Mouse (Mus musculus) liver, embryonic 15.5 days (tissue): ENCODE results near the gene Zfp691. TPM values are rescaled to one million over a fixed set of nuclear protein-coding genes. Genes with fewer than 3 reads are reported as not detected.

Source experiments
- ATAC-seq: fragments of 200-750 bp; cut with Nextera tagmentation; 2 replicates; pipeline ENCODE4 v1.8.0; 2017; ENCODE audit warnings: moderate number of reproducible peaks, mild to moderate bottlenecking, moderate library complexity; ENCODE audit not compliant: insufficient read depth
- H3K27ac ChIP-seq: fragments of 300-500 bp; sonication (generic); replicated peaks from 2 replicates; pipeline ENCODE4 v1.5.1; 2015; ENCODE audit warnings: mild to moderate bottlenecking, inconsistent platforms
- H3K27me3 ChIP-seq: fragments of 300-500 bp; sonication (generic); 2 replicates; pipeline ENCODE4 v1.6.1; 2015; ENCODE audit warnings: mild to moderate bottlenecking, inconsistent platforms
- H3K36me3 ChIP-seq: fragments of 300-500 bp; sonication (generic); replicated peaks from 2 replicates; pipeline ENCODE4 v1.6.1; 2015; ENCODE audit warnings: moderate library complexity, mild to moderate bottlenecking, inconsistent platforms
- H3K4me1 ChIP-seq: fragments of 300-500 bp; sonication (generic); replicated peaks from 2 replicates; pipeline ENCODE4 v1.6.1; 2015; ENCODE audit warnings: inconsistent platforms
- H3K4me2 ChIP-seq: fragments of 300-500 bp; sonication (generic); 2 replicates; pipeline ENCODE4 v1.6.1; 2015; ENCODE audit warnings: moderate library complexity, mild to moderate bottlenecking, inconsistent platforms
- H3K4me3 ChIP-seq: fragments of 300-500 bp; sonication (generic); replicated peaks from 2 replicates; pipeline ENCODE4 v1.5.1; 2015; ENCODE audit warnings: mild to moderate bottlenecking, inconsistent platforms
- H3K9ac ChIP-seq: fragments of 300-500 bp; sonication (generic); 2 replicates; pipeline ENCODE4 v1.6.1; 2015; ENCODE audit warnings: moderate library complexity, mild to moderate bottlenecking, inconsistent platforms
- H3K9me3 ChIP-seq: fragments of 300-500 bp; sonication (generic); replicated peaks from 2 replicates; pipeline ENCODE4 v1.6.1; 2016; ENCODE audit warnings: inconsistent platforms
- WGBS: fragments of 180-500 bp; shearing (Covaris S2); methylation state at CpG from one replicate; pipeline ENCODE4 v1.1.7; 2015; ENCODE audit warnings: mixed read lengths; ENCODE audit not compliant: insufficient replicate concordance; 5-methylcytosine and 5-hydroxymethylcytosine counted together
- polyA plus RNA-seq: library from polyadenylated mRNA; unstranded; fragments of >200 nt; fragmentation: Nextera tagmentation; extraction: Ambion mirVana; gene quantifications from 2 replicates; pipeline ENCODE4 v1.2.1, GENCODE M21; 2015

The Zfp691 gene
- polyA plus RNA-seq, 1 experiment from 2014 or later, result 2.2 TPM

DNA sequence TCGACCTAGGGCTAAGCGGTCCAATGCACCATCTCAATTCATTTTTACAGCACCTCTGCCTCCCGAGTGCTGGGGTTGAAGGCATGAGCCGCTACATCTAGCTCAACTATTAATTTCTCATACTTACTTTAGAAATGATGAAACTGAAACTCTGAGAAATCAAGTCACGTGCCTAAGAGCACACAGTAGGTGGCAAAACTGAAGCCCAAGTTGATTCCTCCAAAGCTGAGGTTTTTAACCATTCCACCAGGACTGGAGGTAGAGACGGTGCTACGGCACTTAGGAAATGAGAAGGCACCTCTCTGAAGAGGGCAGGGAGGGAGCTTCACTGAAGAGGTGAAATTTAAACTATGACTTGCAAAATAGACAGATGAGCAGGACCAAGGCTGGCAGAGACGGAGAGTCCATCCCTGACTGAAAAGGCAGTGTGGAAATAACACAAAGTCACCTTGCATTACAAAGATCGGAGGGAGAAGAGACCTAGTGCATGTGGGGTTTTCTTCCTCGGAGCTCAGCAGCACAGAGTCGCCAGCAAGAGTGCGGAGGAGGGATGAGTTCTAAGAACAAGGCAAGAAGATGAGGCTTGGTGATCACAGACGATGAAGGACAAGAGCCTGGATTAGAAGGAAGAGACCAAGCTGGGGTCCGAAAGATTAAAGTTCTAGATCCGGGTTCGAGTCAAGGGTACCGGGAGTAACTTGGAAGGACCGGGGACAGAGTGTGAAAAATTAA lies 910 bp downstream of the Zfp691 start:
- H3K9me3 ChIP-seq, result no peaks in the 10 kb centered on the region
- H3K9ac ChIP-seq, result peak overlapping the region; percentile 94
- peaks cover 29% of the 10 kb centered on the region for H3K4me1 ChIP-seq
- H3K36me3 ChIP-seq, result peaks cover 43% of the 10 kb centered on the region
- ATAC-seq, result no peak
- H3K27ac ChIP-seq, result peak overlapping the region; percentile 83
- no peaks in the 10 kb centered on the region for H3K27me3 ChIP-seq
- H3K4me3 ChIP-seq, result peak overlapping the region; percentile 84
- H3K4me2 ChIP-seq, result peak overlapping the region; percentile 92
- WGBS, result 24% methylated on average over 18 of the region's 18 CpGs

- Histone ChIP-seq H3K4me2 (no peak overlapping the region), H3K4me1 (peaks cover 9% of the 10 kb centered on the region), H3K4me3 (no peak overlapping the region), H3K9ac (no peak overlapping the region), H3K9me3 (no peaks in the 10 kb centered on the region), H3K27ac (no peak overlapping the region), H3K27me3 (no peaks in the 10 kb centered on the region), H3K36me3 (peaks cover 17% of the 10 kb centered on the region)
- 2% methylated on average over 4 of the region's 4 CpGs for WGBS
- no peak for ATAC-seq
Measured at GRCm38 (mm10) chr4:119167663-119168062, 6.3 kb downstream of the Zfp691 start.

DNA sequence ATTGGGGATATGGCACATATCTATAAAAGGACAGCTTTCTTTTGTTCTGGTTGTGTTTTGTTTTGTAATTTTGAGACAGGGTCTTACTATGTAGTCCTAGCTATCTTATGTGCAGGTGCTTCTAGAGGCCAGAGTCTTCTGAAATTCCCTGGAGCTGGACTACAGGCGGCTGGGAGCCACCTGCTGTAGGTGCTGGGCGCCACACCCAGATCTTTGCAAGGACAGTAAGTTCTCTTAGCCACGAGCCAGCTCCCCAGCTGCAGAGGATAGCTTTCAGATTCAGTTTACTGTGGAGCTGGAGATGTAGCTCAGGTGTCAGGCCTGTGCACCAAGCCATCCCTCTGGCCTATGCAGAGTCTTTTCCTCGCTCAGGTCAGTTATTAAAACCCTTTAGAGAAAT lies 6.9 kb downstream of the Zfp691 start:
- H3K4me1 ChIP-seq, result peaks cover 6% of the 10 kb centered on the region; the same call in 1 of the 2 replicates
- 64% methylated on average over 4 of the region's 4 CpGs for WGBS
- H3K4me2 ChIP-seq, result no peak overlapping the region
- peaks cover 17% of the 10 kb centered on the region for H3K36me3 ChIP-seq
- H3K27me3 ChIP-seq, result no peaks in the 10 kb centered on the region
- H3K9me3 ChIP-seq, result no peaks in the 10 kb centered on the region
- no peak overlapping the region for H3K27ac ChIP-seq
- no peak overlapping the region for H3K9ac ChIP-seq
- no peak overlapping the region for H3K4me3 ChIP-seq
- no peak for ATAC-seq

DNA sequence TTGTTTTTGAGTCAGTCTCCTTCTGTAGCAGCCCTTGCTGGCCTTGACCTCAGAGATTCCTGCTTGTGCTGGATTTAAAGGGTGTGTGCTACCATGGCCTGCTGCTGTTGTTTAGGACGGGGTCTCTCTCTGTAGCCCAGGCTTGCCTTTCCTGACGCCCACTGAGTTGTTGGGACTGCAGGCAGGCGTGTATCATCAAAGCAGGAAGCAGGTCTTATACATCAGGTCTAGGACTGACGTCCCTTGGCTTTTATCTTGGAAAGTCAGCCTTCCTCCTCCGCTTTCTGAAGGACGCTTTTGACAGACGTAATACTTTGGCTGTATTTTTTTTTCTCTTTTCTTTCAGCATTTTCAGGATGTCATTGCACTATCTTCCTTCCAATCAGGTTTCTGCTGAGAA lies 8.1 kb downstream of the Zfp691 start:
- WGBS, result 24% methylated on average over 7 of the region's 7 CpGs
- peaks cover 6% of the 10 kb centered on the region; the same call in 1 of the 2 replicates for H3K4me1 ChIP-seq
- H3K4me3 ChIP-seq, result no peak overlapping the region
- H3K27ac ChIP-seq, result no peak overlapping the region
- ATAC-seq, result peak; percentile 25; the same call in 1 of the 2 replicates
- no peak overlapping the region for H3K4me2 ChIP-seq
- peaks cover 17% of the 10 kb centered on the region for H3K36me3 ChIP-seq
- H3K27me3 ChIP-seq, result no peaks in the 10 kb centered on the region
- H3K9me3 ChIP-seq, result no peaks in the 10 kb centered on the region
- no peak overlapping the region for H3K9ac ChIP-seq

DNA sequence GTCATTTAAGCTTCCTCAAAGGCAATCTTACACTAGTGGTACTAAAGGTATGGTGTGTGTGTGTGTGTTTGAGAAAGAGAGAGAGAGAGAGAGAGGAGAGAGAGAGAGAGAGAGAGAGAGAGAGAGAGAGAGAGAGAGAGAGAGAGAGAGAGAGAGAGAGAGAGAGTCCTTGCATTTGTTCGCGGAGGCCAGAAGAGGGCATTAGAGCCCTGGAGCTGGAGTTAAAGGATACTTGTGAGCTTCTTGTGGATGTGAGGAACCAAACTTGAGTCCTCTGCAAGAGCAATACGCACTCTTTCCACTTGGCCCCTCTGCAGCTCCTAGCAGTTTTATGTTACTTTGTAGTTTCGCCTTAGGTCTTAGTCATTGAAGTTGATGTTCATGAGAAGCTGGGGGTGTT lies 11.0 kb downstream of the Zfp691 start:
- H3K4me1 ChIP-seq, result peaks cover 6% of the 10 kb centered on the region; the same call in 1 of the 2 replicates
- no peak for ATAC-seq
- no peaks in the 10 kb centered on the region for H3K36me3 ChIP-seq
- no peak overlapping the region for H3K4me3 ChIP-seq
- no peaks in the 10 kb centered on the region for H3K9me3 ChIP-seq
- H3K4me2 ChIP-seq, result no peak overlapping the region
- no peak overlapping the region for H3K9ac ChIP-seq
- H3K27me3 ChIP-seq, result no peaks in the 10 kb centered on the region
- no peak overlapping the region for H3K27ac ChIP-seq
- 75% methylated on average over 4 of the region's 4 CpGs for WGBS

GRCm38 (mm10) chr4:119161358-119161757 lies 12.6 kb downstream of the Zfp691 start:
- ATAC-seq, result no peak
- no peaks in the 10 kb centered on the region for H3K4me1 ChIP-seq
- no peak overlapping the region for H3K4me3 ChIP-seq
- H3K9ac ChIP-seq, result no peak overlapping the region
- WGBS, result 66% methylated on average over 3 of the region's 3 CpGs
- no peaks in the 10 kb centered on the region for H3K36me3 ChIP-seq
- no peak overlapping the region for H3K4me2 ChIP-seq
- H3K9me3 ChIP-seq, result no peaks in the 10 kb centered on the region
- no peak overlapping the region for H3K27ac ChIP-seq
- H3K27me3 ChIP-seq, result no peaks in the 10 kb centered on the region

GRCm38 (mm10) chr4:119157891-119158290 lies 16.1 kb downstream of the Zfp691 start:
- Histone ChIP-seq H3K9me3 (no peaks in the 10 kb centered on the region), H3K9ac (no peak overlapping the region), H3K4me3 (no peak overlapping the region), H3K4me2 (no peak overlapping the region), H3K27ac (no peak overlapping the region), H3K27me3 (peaks cover 7% of the 10 kb centered on the region; the same call in 1 of the 2 replicates), H3K36me3 (no peaks in the 10 kb centered on the region), H3K4me1 (no peaks in the 10 kb centered on the region)
- WGBS, result 70% methylated on average over 5 of the region's 5 CpGs
- no peak for ATAC-seq

- Histone ChIP-seq H3K4me3 (no peak overlapping the region), H3K9ac (no peak overlapping the region), H3K4me2 (no peak overlapping the region), H3K27ac (no peak overlapping the region), H3K36me3 (no peaks in the 10 kb centered on the region), H3K27me3 (peaks cover 7% of the 10 kb centered on the region; the same call in 1 of the 2 replicates), H3K9me3 (no peaks in the 10 kb centered on the region), H3K4me1 (no peaks in the 10 kb centered on the region)
- 17% methylated on average over 2 of the region's 2 CpGs for WGBS
- ATAC-seq, result no peak
Measured at GRCm38 (mm10) chr4:119157186-119157585, 16.8 kb downstream of the Zfp691 start.

- no peak overlapping the region for H3K27ac ChIP-seq
- H3K4me2 ChIP-seq, result no peak overlapping the region
- 56% methylated on average over 11 of the region's 11 CpGs for WGBS
- no peaks in the 10 kb centered on the region for H3K36me3 ChIP-seq
- no peaks in the 10 kb centered on the region for H3K4me1 ChIP-seq
- H3K27me3 ChIP-seq, result peaks cover 18% of the 10 kb centered on the region
- H3K9me3 ChIP-seq, result no peaks in the 10 kb centered on the region
- no peak overlapping the region for H3K9ac ChIP-seq
- no peak for ATAC-seq
- no peak overlapping the region for H3K4me3 ChIP-seq
Measured at GRCm38 (mm10) chr4:119148741-119149140, 25.3 kb downstream of the Zfp691 start.

GRCm38 (mm10) chr4:119147347-119147746 lies 26.6 kb downstream of the Zfp691 start:
- Histone ChIP-seq H3K27ac (no peak overlapping the region), H3K9me3 (no peaks in the 10 kb centered on the region), H3K9ac (no peak overlapping the region), H3K4me3 (no peak overlapping the region), H3K4me1 (peaks cover 3% of the 10 kb centered on the region; the same call in 1 of the 2 replicates), H3K36me3 (no peaks in the 10 kb centered on the region), H3K27me3 (peaks cover 29% of the 10 kb centered on the region), H3K4me2 (no peak overlapping the region)
- ATAC-seq, result no peak
- WGBS, result 71% methylated on average over 5 of the region's 5 CpGs

- Histone ChIP-seq H3K4me1 (peaks cover 5% of the 10 kb centered on the region; the same call in 1 of the 2 replicates), H3K4me3 (no peak overlapping the region), H3K36me3 (no peaks in the 10 kb centered on the region), H3K27me3 (peaks cover 31% of the 10 kb centered on the region), H3K27ac (no peak overlapping the region), H3K4me2 (no peak overlapping the region), H3K9me3 (no peaks in the 10 kb centered on the region), H3K9ac (no peak overlapping the region)
- WGBS, result 86% methylated on average over 7 of the region's 7 CpGs
- no peak for ATAC-seq
Measured at GRCm38 (mm10) chr4:119146816-119147215, 27.2 kb downstream of the Zfp691 start.
